Mouse (Mus musculus) embryonic facial prominence, embryonic 12.5 days (tissue): ENCODE measurements around the gene Uhrf1bp1. TPM values are rescaled to one million over a fixed set of nuclear protein-coding genes. Genes with fewer than 3 reads are reported as not detected.

ENCODE experiments used
- ATAC-seq: fragments of 200-750 bp; cut with Nextera tagmentation; 2 replicates; pipeline ENCODE4 v1.8.0; 2017; ENCODE audit not compliant: insufficient number of reproducible peaks, insufficient read depth, low FRiP score, low TSS enrichment
- H3K27ac ChIP-seq: fragments of 300-500 bp; sonication (generic); 2 replicates; pipeline ENCODE4 v1.5.1; 2016; ENCODE audit warnings: mild to moderate bottlenecking
- H3K27me3 ChIP-seq: fragments of 300-500 bp; sonication (generic); 2 replicates; pipeline ENCODE4 v1.6.1; 2016; ENCODE audit warnings: mild to moderate bottlenecking, moderate library complexity
- H3K36me3 ChIP-seq: fragments of 300-500 bp; sonication (generic); 2 replicates; pipeline ENCODE4 v1.6.1; 2016; ENCODE audit warnings: mild to moderate bottlenecking
- H3K4me1 ChIP-seq: fragments of 300-500 bp; sonication (generic); 2 replicates; pipeline ENCODE4 v1.6.1; 2016
- H3K4me2 ChIP-seq: fragments of 300-500 bp; sonication (generic); replicated peaks from 2 replicates; pipeline ENCODE4 v1.6.1; 2016; ENCODE audit warnings: mild to moderate bottlenecking, moderate library complexity
- H3K4me3 ChIP-seq: fragments of 300-500 bp; sonication (generic); 2 replicates; pipeline ENCODE4 v1.5.1; 2016; ENCODE audit warnings: mild to moderate bottlenecking
- H3K9ac ChIP-seq: fragments of 300-500 bp; sonication (generic); 2 replicates; pipeline ENCODE4 v1.6.1; 2016; ENCODE audit warnings: mild to moderate bottlenecking, moderate library complexity
- H3K9me3 ChIP-seq: fragments of 300-500 bp; sonication (generic); 2 replicates; pipeline ENCODE4 v1.6.1; 2016; ENCODE audit warnings: mild to moderate bottlenecking, moderate library complexity
- WGBS: fragments of 180-500 bp; shearing (Covaris S2); methylation state at CpG from one replicate; pipeline ENCODE4 v1.1.7; 2016; 5-methylcytosine and 5-hydroxymethylcytosine counted together
- polyA plus RNA-seq: library from polyadenylated mRNA; unstranded; fragments of >200 nt; fragmentation: Nextera tagmentation; extraction: Ambion mirVana; gene quantifications from 2 replicates; pipeline ENCODE4 v1.2.1, GENCODE M21; 2016

The Uhrf1bp1 gene
- polyA plus RNA-seq, 1 experiment from 2014 or later: 10.1 TPM

DNA sequence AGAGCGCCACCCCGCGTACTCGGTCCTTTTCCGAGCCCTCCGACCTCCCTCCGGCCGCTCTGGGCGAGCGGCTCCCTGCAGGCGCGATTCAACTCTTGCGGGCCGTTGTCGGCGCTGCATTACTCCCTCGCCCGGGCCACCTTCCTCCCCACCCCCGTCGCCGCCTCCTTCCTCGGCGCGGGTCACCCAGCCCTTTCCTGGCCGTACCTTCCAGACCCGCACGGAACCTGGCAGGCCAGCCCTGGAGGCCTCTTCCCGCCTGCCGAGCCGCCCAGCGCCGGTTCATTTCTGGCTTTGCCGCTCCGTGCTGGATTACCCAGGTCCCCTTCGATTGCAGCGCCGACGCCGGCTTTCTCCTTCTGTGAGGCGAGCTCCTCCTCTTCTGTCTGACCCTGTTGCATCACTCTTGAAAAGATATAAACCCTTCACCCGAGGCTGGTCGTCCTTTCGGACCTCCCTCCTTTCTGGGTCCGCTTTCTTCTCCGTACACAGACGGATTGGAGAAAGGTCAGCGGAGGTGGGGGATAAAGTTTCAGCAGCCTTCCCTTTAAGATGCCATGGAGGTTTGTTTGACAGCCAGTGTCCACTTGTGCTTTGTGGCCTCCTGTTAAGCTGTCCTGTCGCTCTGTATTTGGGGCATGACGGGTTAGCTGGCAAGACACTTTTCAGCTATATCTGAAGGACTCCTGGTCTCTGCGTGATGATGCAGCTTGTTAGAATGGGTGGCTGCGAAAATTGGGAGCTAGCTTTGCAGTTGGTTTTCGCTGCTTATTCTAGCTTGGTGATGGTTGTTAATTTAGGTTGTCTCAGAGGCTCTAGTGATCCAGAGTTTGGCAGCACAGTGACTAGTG lies 782 bp downstream of the Uhrf1bp1 start:
- WGBS: 2% methylated on average over 51 of the region's 52 CpGs
- Histone ChIP-seq H3K4me3 (peak overlapping the region; percentile 93), H3K27me3 (no peaks in the 10 kb centered on the region), H3K9me3 (no peaks in the 10 kb centered on the region), H3K36me3 (peaks cover 24% of the 10 kb centered on the region), H3K27ac (peak overlapping the region; percentile 78), H3K4me1 (peaks cover 16% of the 10 kb centered on the region), H3K9ac (peak overlapping the region; percentile 92), H3K4me2 (peak overlapping the region; percentile 84)
- ATAC-seq: peak; percentile 36; the same call in 1 of the 2 replicates

DNA sequence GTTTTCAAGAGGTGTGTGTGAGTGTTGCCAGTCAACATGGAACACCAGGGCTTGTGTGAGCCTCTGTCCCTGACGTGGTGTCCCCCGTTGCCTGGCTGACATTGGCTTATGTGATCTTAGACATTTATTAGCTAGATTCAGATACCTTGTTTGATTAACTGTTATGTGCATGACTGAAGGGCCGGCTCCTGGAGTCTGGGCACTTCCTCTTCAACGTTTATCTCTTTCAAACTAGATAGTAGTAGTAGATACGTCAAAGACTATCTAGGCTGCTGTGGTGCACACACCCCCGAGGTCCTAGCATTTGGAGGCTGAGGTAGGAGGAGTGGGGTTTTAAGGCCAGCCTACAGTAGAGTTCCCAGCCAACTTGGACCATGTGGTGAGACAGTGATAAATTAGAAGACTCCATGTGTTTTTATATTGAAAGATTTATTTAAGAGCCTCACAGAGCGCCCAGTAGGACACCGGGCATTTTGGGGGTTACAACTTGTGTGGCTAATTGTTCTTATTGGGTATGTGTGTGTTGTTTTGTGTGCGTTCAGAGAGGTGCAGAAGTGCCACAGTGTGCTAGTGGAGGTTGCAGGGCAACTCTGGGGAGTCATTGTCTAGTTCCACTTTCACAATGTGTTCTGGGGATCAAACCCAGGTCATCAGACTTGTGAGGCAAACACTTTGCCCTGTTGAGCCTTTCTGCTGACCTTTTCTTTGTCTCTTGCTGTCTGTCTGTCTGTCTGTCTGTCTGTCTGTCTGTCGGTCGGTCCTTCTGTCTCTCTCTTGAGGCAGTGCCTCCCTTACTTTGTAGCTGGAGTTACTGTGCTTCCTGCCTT lies 1.6 kb downstream of the Uhrf1bp1 start:
- ATAC-seq: no peak
- WGBS: 55% methylated on average over 11 of the region's 11 CpGs
- peak overlapping the region; percentile 92 for H3K9ac ChIP-seq
- H3K9me3 ChIP-seq: no peaks in the 10 kb centered on the region
- H3K27ac ChIP-seq: no peak overlapping the region
- peak overlapping the region; percentile 93 for H3K4me3 ChIP-seq
- peaks cover 16% of the 10 kb centered on the region for H3K36me3 ChIP-seq
- no peaks in the 10 kb centered on the region for H3K27me3 ChIP-seq
- peaks cover 16% of the 10 kb centered on the region for H3K4me1 ChIP-seq
- peak overlapping the region; percentile 84 for H3K4me2 ChIP-seq

- H3K27me3 ChIP-seq: no peaks in the 10 kb centered on the region
- WGBS: 42% methylated on average over 2 of the region's 2 CpGs
- peaks cover 5% of the 10 kb centered on the region for H3K36me3 ChIP-seq
- ATAC-seq: no peak
- no peak overlapping the region for H3K27ac ChIP-seq
- no peaks in the 10 kb centered on the region for H3K9me3 ChIP-seq
- no peak overlapping the region for H3K4me2 ChIP-seq
- peaks cover 16% of the 10 kb centered on the region for H3K4me1 ChIP-seq
- no peak overlapping the region for H3K4me3 ChIP-seq
- H3K9ac ChIP-seq: no peak overlapping the region
Measured at GRCm38 (mm10) chr17:27859131-27859530, 2.9 kb downstream of the Uhrf1bp1 start.

- H3K27me3 ChIP-seq: no peaks in the 10 kb centered on the region
- H3K27ac ChIP-seq: no peak overlapping the region
- H3K36me3 ChIP-seq: peaks cover 6% of the 10 kb centered on the region; the same call in 1 of the 2 replicates
- H3K4me1 ChIP-seq: no peaks in the 10 kb centered on the region
- no peak overlapping the region for H3K4me2 ChIP-seq
- no peak for ATAC-seq
- H3K9me3 ChIP-seq: no peaks in the 10 kb centered on the region
- 83% methylated on average over 2 of the region's 2 CpGs for WGBS
- no peak overlapping the region for H3K4me3 ChIP-seq
- H3K9ac ChIP-seq: no peak overlapping the region
Measured at GRCm38 (mm10) chr17:27865461-27865860, 9.2 kb downstream of the Uhrf1bp1 start.

DNA sequence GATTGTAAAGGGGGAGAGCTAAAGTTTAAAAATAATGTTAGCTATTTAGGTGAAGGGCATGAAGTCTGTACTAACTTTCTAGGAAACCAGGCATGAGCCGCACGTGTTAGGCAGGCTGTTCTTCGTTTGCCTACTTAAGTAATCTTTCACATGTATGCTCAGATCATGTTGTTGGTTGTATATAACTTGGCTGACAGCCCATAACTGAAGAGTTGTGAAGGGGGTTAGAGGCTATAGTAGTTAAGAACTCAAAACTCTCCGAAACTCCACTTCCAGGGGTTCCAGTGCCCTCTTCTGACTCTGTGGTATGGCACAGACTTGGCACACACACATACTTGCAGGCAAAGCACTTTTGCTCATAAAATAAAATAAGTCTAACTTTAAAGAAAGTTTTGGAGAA lies 10.5 kb downstream of the Uhrf1bp1 start:
- no peaks in the 10 kb centered on the region for H3K9me3 ChIP-seq
- H3K9ac ChIP-seq: no peak overlapping the region
- H3K4me1 ChIP-seq: no peaks in the 10 kb centered on the region
- no peak for ATAC-seq
- WGBS: 88% methylated on average over 4 of the region's 4 CpGs
- H3K27ac ChIP-seq: no peak overlapping the region
- H3K4me2 ChIP-seq: no peak overlapping the region
- peaks cover 6% of the 10 kb centered on the region; the same call in 1 of the 2 replicates for H3K36me3 ChIP-seq
- no peak overlapping the region for H3K4me3 ChIP-seq
- H3K27me3 ChIP-seq: no peaks in the 10 kb centered on the region

GRCm38 (mm10) chr17:27871851-27872250 lies 15.6 kb downstream of the Uhrf1bp1 start:
- Histone ChIP-seq H3K27me3 (no peaks in the 10 kb centered on the region), H3K9me3 (no peaks in the 10 kb centered on the region), H3K36me3 (peaks cover 6% of the 10 kb centered on the region), H3K4me2 (no peak overlapping the region), H3K27ac (no peak overlapping the region), H3K4me1 (no peaks in the 10 kb centered on the region; the same call in 1 of the 2 replicates), H3K4me3 (no peak overlapping the region), H3K9ac (no peak overlapping the region)
- 95% methylated on average over 3 of the region's 3 CpGs for WGBS
- ATAC-seq: no peak

DNA sequence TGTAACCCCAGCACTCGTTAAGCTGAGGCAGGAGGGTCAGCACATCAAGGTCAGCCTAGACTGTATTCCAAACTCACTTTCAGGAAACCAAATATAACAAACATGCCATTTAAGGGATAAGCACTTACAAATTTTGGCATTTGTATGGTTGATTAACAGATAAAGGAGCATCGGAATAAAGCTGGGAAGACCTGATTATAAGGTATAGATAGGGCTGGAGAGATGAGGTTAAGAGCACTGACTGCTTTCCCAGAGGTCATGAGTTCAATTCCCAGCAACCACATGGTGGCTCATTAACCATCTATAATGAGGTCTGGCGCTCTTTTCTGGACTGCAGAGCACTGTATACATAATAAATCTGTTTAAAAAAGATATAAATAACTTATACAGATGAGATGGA lies 17.3 kb downstream of the Uhrf1bp1 start:
- ATAC-seq: no peak
- Histone ChIP-seq H3K9me3 (no peaks in the 10 kb centered on the region), H3K36me3 (peaks cover 15% of the 10 kb centered on the region), H3K27ac (no peak overlapping the region), H3K27me3 (no peaks in the 10 kb centered on the region), H3K4me3 (no peak overlapping the region), H3K9ac (no peak overlapping the region), H3K4me1 (no peaks in the 10 kb centered on the region; the same call in 1 of the 2 replicates), H3K4me2 (no peak overlapping the region)
- 83% methylated on average over 3 of the region's 3 CpGs for WGBS

GRCm38 (mm10) chr17:27874510-27874909 lies 18.3 kb downstream of the Uhrf1bp1 start:
- 69% methylated on average over 5 of the region's 5 CpGs for WGBS
- Histone ChIP-seq H3K9ac (no peak overlapping the region), H3K4me3 (no peak overlapping the region), H3K27me3 (no peaks in the 10 kb centered on the region), H3K4me1 (no peaks in the 10 kb centered on the region; the same call in 1 of the 2 replicates), H3K27ac (no peak overlapping the region), H3K9me3 (no peaks in the 10 kb centered on the region), H3K4me2 (no peak overlapping the region), H3K36me3 (peaks cover 21% of the 10 kb centered on the region)
- ATAC-seq: no peak

DNA sequence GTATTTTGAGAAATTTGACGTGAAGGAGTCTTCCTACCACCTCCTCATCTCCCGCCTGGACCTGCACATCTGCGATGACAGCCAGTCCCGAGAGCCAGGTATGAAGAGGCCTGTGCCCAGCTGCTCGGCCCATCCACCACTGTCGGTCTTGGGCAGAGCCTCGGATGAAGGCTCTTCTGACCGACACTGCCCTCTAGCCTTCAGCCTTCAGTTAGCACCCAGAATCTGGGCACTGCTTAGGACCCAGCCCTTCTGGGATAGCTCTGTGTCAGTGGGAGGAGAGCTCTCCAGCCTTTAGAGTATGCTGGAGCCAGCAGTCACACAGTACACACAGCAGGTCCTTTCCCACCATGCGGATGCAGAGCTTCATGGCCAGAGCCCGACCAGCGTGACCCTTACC lies 25.3 kb downstream of the Uhrf1bp1 start:
- 65% methylated on average over 11 of the region's 11 CpGs for whole genome bisulfite sequencing

DNA sequence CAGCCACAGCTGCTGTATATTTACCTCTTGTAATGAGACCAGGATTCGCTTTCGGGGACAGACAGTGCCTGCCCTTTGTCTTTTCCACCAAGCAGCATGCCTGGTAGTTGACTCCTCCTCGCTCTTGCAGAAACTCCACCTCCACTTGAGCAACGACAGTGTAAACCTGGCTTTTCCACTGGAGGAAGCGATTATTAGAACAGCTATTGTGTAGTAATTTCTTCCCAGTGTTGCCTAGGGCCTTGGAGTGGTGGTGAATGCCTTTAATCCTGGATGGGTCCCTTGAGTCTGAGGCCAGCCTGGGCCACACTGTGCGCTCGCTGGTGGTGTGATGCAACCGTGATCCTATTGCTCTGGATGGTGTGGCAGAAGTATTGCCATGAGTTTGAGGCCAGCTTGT lies 26.9 kb downstream of the Uhrf1bp1 start:
- Histone ChIP-seq H3K36me3 (peaks cover 90% of the 10 kb centered on the region), H3K4me1 (no peaks in the 10 kb centered on the region), H3K27ac (no peak overlapping the region), H3K27me3 (no peaks in the 10 kb centered on the region), H3K9ac (no peak overlapping the region), H3K4me3 (no peak overlapping the region), H3K4me2 (no peak overlapping the region), H3K9me3 (no peaks in the 10 kb centered on the region)
- 86% methylated on average over 8 of the region's 8 CpGs for WGBS
- no peak for ATAC-seq

More for the DNA sequence above, 25.3 kb downstream of the Uhrf1bp1 start:
- Histone ChIP-seq H3K4me2 (no peak overlapping the region), H3K4me1 (no peaks in the 10 kb centered on the region), H3K4me3 (no peak overlapping the region), H3K9me3 (no peaks in the 10 kb centered on the region), H3K36me3 (peaks cover 79% of the 10 kb centered on the region), H3K9ac (no peak overlapping the region), H3K27ac (no peak overlapping the region), H3K27me3 (no peaks in the 10 kb centered on the region)
- ATAC-seq: no peak

DNA sequence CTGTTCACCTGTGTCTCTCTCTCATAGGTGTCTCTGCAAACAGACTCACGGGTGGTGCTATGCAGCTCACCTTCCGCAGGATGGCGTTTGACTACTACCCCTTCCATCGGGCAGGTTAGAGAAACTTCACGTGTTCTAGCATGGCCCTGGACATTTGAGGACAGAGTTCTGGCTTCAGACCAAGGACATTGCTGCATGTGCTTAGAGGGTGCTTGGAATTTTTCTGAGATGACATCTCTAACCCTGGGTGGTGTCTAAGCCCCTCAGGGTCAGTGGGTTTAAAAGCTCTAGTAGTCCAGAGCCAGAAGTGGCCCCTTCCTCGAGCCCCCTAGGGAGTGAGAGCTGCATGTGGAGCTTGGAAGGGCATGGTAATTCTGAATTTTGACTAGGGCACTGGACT lies 27.8 kb downstream of the Uhrf1bp1 start:
- Histone ChIP-seq H3K27ac (no peak overlapping the region), H3K9me3 (no peaks in the 10 kb centered on the region), H3K4me3 (no peak overlapping the region), H3K4me1 (no peaks in the 10 kb centered on the region), H3K36me3 (peaks cover 88% of the 10 kb centered on the region), H3K4me2 (no peak overlapping the region), H3K27me3 (no peaks in the 10 kb centered on the region), H3K9ac (no peak overlapping the region)
- WGBS: 92% methylated on average over 6 of the region's 6 CpGs
- ATAC-seq: no peak
